ENCODE assay signal across 11 mouse cellular contexts in genomic region chr4:146904782-146905181, GRCm38 (mm10). TPM values are rescaled to one million over a fixed set of nuclear protein-coding genes. Genes with fewer than 3 reads are reported as not detected.
"Had no signal": no experiment of that assay in that cellular context is flagged by ENCODE, and none has a peak within 500 bp of the region (broad histone marks: within the 10 kb centered on the region; RNA-seq: fewer than 3 reads in every experiment).

No protein-coding gene starts in this region.

RNA-seq across cellular contexts. Expression of gene Gm21411, which starts 4.6 kb away (rescaled TPM):
- total RNA-seq: neutrophil, adult 5-6 weeks had no signal
- polyA plus RNA-seq: neural tube, embryonic 13.5 days; neural tube, embryonic 14.5 days; neural tube, embryonic 15.5 days; small intestine, adult 2 months; stomach, embryonic 14.5 days; stomach, embryonic 15.5 days; stomach, embryonic 16.5 days; stomach, postnatal 0 days; thymus, postnatal 0 days; urinary bladder, adult 2 months had no signal
